In genomic region chr2:155090909-155091742, GRCm38 (mm10) we compare ENCODE assay signal across 11 mouse cellular contexts. TPM values are rescaled to one million over a fixed set of nuclear protein-coding genes. Genes with fewer than 3 reads are reported as not detected.
DNase-seq lines count a peak whose midpoint lies in the region; ATAC-seq lines count a peak whose summit lies in the region.
"Had no signal": no experiment of that assay in that cellular context is flagged by ENCODE, and none has a peak within 500 bp of the region (broad histone marks: within the 10 kb centered on the region; RNA-seq: fewer than 3 reads in every experiment).

No protein-coding gene starts in this region.

- H3K4me2 ChIP-seq in liver, embryonic 13.5 days, result peak overlapping the region; percentile 49
- H3K4me2 ChIP-seq: heart, embryonic 13.5 days; lung, embryonic 14.5 days had no signal

- H3K27me3 ChIP-seq in liver, embryonic 13.5 days, result no peaks in the 10 kb centered on the region

- no peaks in the 10 kb centered on the region for H3K36me3 ChIP-seq in liver, embryonic 13.5 days
- H3K36me3 ChIP-seq: heart, embryonic 13.5 days had no signal

- peak; percentile 91 for ATAC-seq in liver, embryonic 13.5 days (ENCODE audit: low read depth)

- peak overlapping the region; percentile 84 for H3K27ac ChIP-seq in liver, embryonic 13.5 days
- H3K27ac ChIP-seq: heart, embryonic 13.5 days had no signal

- H3K9ac ChIP-seq in liver, embryonic 13.5 days, result peak overlapping the region; percentile 34
- H3K9ac ChIP-seq: heart, embryonic 13.5 days; lung, embryonic 14.5 days had no signal

- H3K9me3 ChIP-seq in liver, embryonic 13.5 days (replicated peaks), result no peaks in the 10 kb centered on the region
- H3K9me3 ChIP-seq: heart, embryonic 13.5 days had no signal

- H3K4me3 ChIP-seq in liver, embryonic 13.5 days (replicated peaks), result no peak overlapping the region
- H3K4me3 ChIP-seq: heart, embryonic 13.5 days had no signal

- peaks cover 56% of the 10 kb centered on the region for H3K4me1 ChIP-seq in liver, embryonic 13.5 days (replicated peaks)

- 25% methylated on average over 13 of the region's 13 CpGs for WGBS in liver, embryonic 13.5 days (ENCODE audit: insufficient replicate concordance)

- peak; percentile 69 for DNase-seq in adrenal gland, postnatal 10 days
- DNase-seq in adrenal gland, adult 18-20 months (ENCODE audit: low spot score in 2 of 2), result no peak
- DNase-seq in spleen, adult 12 weeks (ENCODE audit: low spot score), result peak; percentile 64
- DNase-seq in spleen, adult 18-20 months, result no peak
- DNase-seq in liver, embryonic 13.5 days, result peak; percentile 29
- DNase-seq in yolk sac, embryonic 10.5 days (ENCODE audit: low spot score), result peak; percentile 43
- no peak for DNase-seq in left cerebral cortex, adult 11 months (ENCODE audit: low spot score)
- no peak for DNase-seq in adipocyte (ENCODE audit: low spot score)
- DNase-seq: lung, embryonic 14.5 days; right cerebral cortex, postnatal 25 days had no signal

RNA-seq across cellular contexts. Expression of gene Ahcy, which starts 16.8 kb away (rescaled TPM):
- 10 to 100 TPM; 57.4 to 91.2 TPM for total RNA-seq in adrenal gland, postnatal 10 days (2021)
- total RNA-seq in adrenal gland, adult 18-20 months (2021), result 10 to 100 TPM; 30.9 to 36.0 TPM
- 63.1 and 65.3 TPM in 2 replicates for polyA plus RNA-seq in liver, embryonic 13.5 days (2015; fragmentation: Nextera tagmentation; extraction: Ambion mirVana)

RNA-seq across cellular contexts. Expression of gene Itch, which starts 42.2 kb away (rescaled TPM):
- total RNA-seq in adrenal gland, postnatal 10 days (2021), result 10 to 100 TPM; 45.2 to 48.1 TPM
- total RNA-seq in adrenal gland, adult 18-20 months (2021), result 10 to 100 TPM; 44.8 to 48.0 TPM
- polyA plus RNA-seq in liver, embryonic 13.5 days (2015; fragmentation: Nextera tagmentation; extraction: Ambion mirVana), result 14.6 and 18.9 TPM in 2 replicates

Comparison
In these comparisons a context has a peak if more than half of its experiments do, and no peak if none do; other contexts are left out.
1. DNase-seq: peak in adrenal gland, postnatal 10 days (single experiment), spleen, adult 12 weeks (single experiment), liver, embryonic 13.5 days (single experiment) and yolk sac, embryonic 10.5 days (single experiment); none in adrenal gland, adult 18-20 months (0 of 2), spleen, adult 18-20 months (0 of 2), left cerebral cortex, adult 11 months (single experiment) and adipocyte (single experiment).